Mouse (Mus musculus) small intestine, adult 2 months (tissue): ENCODE data around the gene Pkp3.

ENCODE experiments used
- CTCF ChIP-seq: fragments of 200-500 bp; IDR thresholded peaks from 2 replicates; pipeline ENCODE4 v1.5.1; 2012; ENCODE audit warnings: low read depth, mild to moderate bottlenecking, control low read depth, inconsistent platforms, low read length, moderate library complexity, mixed read lengths; ENCODE audit not compliant: insufficient replicate concordance, insufficient read length; ENCODE audit errors: extremely low read depth
- POLR2A ChIP-seq: fragments of 200-500 bp; IDR thresholded peaks from 2 replicates; pipeline ENCODE4 v1.6.1; 2012; ENCODE audit warnings: low read depth, mild to moderate bottlenecking, control low read depth, inconsistent platforms, low read length, moderate library complexity

DNA sequence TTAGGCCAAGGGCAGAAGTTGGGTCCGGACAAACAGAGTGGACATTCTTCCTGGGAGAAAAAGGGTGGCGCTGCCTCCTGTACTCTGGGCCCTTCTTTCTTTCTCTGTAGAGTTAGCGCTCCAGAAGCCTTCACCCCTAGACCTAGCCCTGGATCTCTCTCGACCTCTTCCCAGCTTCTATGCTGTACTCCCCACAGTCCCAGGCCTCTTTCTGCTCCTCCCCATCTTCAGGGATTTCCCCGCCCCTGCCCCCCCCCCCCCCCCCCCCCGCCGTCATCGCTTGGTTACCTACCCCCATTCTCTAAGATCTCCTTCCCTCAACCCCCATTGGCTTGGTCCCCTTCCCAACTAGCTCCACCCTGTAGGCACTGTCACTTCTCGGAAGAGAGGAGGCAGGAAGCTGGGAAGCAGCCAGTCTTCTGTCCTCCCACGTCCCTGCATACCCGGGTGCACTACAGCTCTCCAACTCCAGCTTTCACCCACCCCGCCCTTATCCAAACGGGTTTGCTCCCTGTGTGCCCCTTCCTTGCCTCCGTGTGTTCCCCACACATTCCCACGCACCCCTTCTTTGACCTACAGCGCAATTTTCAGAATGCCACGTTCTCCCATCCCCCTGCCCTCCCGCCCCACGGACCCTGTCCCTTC lies 30.3 kb upstream of the Pkp3 start:
- TF ChIP-seq CTCF (no peak), POLR2A (peak; percentile 21)
